Mouse (Mus musculus) thymus, postnatal 4 days (tissue): ENCODE measurements around the gene Lamc2.

Experiments used
- DNase-seq: peaks from one replicate; pipeline ENCODE4 v3.0.0; 2021

Lamc2 gene

GRCm38 (mm10) chr1:153126491-153127381 is 59.5 kb downstream of the Lamc2 start:
- no peak for DNase-seq

GRCm38 (mm10) chr1:153125287-153126275 is 60.7 kb downstream of the Lamc2 start:
- DNase-seq = no peak

GRCm38 (mm10) chr1:153124502-153124901 is 61.7 kb downstream of the Lamc2 start:
- no peak for DNase-seq

DNA sequence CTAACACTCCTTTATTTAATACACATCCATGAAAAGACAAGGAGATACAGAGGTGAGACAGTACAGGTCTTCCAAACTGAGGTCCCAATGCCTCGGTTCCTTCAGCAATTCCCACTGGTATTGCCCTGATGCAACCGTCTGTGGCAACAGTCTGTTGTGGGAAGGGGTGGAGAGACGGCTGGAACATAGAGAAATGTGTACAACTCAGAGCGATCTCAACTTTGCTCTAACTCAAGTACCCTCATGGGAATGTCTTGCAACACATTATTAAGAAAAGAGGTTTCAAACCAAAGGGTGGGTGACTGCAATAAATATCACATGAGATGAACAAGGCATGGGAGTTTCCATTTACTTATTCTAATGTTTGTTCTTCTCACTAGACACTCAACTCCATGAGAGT is 63.5 kb downstream of the Lamc2 start:
- no peak for DNase-seq

DNA sequence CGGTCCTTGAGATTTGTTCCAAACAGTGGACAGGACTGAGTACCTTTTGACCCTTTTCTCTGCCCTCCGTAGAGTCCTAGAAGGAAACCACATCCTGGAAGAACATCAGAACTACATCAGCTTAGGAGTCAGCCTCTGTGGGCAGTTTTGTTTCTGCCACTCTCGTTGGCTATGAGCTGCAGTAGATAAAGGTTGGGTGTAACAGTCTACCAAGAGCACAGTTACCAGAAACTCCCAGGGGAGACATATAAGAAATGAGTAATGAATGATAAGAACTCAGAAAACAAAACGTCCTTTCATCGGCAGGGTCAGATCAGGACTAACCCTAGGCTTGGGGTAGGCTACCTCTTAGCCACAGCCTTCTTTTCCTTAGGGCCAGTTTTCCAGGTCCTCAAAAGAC is 64.9 kb downstream of the Lamc2 start:
- no peak for DNase-seq

GRCm38 (mm10) chr1:153120544-153120943 is 65.7 kb downstream of the Lamc2 start:
- DNase-seq = no peak

DNA sequence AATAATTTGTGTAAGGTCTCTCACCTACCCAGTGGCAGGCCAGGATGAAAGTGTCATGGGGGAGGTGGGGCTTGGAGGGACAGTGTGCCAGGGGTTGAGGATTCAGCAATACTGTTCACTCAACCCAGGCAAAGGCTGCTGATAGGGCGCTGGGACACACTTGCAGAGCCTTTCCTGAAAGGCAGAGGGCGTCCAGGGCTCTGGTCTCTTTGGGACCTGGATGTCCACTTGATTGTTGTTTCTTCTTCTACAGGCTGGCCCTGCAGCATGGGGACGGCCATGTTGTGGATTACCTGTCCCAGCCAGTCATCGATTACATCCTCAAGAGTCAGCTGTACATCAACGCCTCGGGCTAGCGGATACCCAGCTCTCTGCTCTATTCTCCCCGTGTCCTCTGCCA is 70.9 kb downstream of the Lamc2 start:
- DNase-seq = peak; percentile 17

DNA sequence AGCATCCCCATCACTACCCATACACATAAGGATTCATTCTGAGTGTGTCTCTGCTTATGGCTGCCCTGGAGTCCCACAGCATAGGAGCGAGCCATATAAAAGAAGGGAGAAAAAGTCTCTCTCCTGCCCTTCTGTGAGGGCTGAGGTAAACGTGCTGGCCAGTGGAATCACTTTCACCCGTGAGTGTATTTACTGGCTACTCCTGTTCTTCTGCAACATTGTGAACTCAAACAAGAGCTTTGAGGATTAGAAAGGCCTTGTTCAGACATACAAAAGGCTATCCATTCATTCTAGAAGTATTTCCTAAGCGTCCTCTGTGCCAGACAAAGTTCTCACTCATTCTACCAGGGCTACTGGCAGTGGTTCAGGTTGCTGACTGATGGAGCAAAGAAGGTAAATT is 74.7 kb downstream of the Lamc2 start:
- DNase-seq = no peak

- DNase-seq = no peak
Observed at GRCm38 (mm10) chr1:153109836-153110235, 76.4 kb downstream of the Lamc2 start.

- no peak for DNase-seq
Observed at GRCm38 (mm10) chr1:153109346-153109745, 76.9 kb downstream of the Lamc2 start.

DNA sequence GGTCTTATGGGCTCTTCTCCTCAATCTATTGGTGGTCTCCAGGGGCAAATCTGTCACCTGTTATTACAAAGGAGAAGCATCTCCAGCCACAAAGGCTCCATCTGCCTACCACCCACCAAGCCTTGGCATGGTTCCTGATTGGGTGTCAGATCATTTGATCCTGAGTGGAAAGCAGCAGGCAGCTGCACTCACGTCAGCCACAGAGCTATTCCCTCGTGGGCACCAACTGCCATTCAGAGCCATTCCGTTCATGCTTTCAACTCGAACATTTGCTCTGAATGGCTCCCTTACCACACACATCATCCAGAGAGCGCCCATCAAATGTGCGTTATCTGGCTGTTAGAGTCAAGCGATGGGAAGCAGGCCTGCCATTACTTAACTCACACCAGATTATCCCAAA is 78.4 kb downstream of the Lamc2 start:
- no peak for DNase-seq

DNA sequence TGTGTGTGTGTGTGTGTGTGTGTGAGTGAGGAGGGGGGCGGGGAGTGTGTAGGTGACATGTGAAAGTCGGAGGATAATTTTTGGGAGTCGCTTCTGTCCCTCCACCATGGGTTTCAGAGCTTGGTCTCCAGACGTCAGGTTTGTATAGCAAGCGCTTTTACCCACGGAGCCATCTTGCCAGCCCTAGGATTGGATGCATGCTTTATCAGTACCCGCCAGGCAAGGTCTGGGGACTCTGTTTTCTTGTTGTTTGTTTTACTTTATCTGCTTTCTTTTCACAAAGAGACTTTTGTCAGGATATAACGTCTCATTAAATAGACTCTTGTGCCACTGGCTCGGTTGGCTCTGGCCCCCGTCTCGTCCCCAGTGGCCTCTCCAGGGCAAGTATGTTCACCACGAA is 81.4 kb downstream of the Lamc2 start:
- DNase-seq = no peak

DNA sequence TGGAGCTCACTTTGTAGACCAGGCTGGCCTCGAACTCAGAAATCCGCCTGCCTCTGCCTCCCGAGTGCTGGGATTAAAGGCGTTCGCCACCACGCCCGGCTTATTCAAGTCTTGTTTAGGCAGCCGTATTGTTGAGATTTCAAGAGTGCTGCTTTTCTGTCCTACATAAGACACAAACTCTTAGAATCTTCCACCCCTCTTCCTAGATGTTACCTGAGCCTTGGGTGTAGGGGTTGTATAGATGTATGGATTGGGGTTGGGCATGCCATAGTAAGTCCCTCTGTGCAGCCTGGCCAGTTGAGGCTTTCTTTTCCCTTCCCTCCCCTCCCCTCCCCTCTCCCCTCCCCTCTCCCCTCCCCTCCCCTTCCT is 83.1 kb downstream of the Lamc2 start:
- DNase-seq = no peak

GRCm38 (mm10) chr1:153102296-153103185 is 83.7 kb downstream of the Lamc2 start:
- no peak for DNase-seq

DNA sequence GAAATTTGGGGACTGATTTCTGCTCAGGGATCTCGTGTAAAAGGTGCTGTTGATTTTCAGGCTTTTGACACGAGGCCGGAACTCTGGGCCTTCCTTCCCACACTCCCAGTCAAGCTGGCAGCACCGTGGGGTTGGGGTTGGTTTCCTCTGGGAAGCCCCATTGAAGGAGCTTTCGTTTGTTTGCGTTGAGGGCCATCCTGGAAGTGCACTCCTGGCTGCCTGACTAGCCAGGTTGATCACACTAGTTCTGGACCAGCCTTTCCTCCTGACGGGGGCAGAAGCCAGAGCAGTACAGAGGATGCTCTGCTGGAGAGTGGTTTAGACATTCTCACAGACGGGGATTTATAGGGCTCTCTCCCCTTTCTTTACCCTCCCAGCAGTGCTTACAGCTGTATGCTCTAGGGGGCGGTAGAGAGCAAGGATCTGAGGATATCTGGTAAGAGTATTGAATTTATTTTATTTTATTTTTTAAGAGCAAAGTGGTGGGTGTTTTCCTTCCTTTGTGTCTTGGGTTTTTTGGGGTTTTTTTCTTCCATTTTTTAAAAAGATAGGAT is 84.8 kb downstream of the Lamc2 start:
- DNase-seq = peak; percentile 78

DNA sequence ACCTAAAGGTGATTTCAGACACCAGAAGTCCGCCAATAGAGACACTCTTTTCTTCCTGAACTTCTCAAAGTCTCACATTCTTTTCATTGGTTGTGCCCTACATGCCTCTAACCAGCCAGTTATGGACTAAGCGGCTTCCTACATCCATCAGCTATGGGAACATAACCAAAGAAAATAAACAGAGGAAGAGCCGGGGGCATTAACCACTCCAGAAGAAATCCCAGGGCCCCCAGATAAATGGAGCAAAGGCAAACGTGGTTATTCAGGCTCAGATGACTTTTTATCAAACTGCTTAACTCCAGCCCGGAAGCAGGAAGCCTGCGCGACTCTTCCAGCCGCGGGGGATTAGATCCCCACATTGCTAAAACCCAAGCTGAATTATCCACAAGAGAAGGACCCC is 85.3 kb downstream of the Lamc2 start:
- DNase-seq = no peak

DNA sequence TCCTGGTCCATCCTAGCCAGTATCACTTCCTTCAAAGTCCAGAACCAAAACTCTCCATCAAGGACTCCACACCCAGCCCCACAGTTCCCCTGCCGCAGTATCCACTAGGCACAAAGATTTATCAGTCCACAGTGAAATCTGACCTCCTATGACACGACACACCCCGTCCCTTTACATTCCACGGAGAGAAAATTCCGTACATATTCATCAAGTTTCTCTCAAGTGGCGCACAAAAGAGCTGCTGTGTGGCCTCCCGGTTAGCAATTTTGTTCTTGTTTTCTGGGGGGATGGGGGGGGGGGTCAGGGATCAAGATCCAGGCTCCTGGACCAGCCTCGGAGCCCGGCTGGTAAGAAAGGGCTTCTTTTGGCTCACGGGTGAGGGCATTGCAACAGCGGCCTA is 87.7 kb downstream of the Lamc2 start:
- no peak for DNase-seq

DNA sequence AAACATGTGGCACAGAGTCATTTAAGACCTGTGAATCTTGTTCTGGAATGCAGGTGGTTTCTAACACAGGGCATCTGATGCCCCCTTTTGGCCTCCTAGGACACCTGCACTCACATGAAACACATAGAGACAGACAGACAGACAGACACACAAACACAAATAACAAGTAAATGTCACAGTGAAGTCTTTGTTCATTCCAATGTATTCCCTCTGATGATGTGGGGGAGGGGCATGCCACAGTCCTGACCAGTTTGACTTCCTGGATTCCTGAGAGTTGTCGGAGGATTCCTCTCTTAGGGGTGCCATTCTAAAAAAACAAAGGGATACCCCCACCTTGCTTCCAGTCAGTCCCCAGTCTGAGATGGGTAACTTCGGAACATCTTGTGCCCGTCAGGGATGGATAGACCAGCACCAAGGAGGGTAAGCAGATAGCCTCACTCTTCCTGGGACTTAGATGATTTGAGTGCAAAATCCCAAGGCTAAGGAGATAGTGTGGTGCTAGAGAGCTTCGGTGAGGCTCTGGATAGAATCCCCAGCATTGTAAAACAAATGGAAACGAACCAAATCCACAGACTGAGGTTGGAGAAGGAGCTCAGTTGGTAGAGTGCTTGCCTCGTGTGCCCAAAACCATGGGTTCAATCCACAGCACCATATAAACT is 89.1 kb downstream of the Lamc2 start:
- DNase-seq = no peak

- peak; percentile 28 for DNase-seq
Observed at GRCm38 (mm10) chr1:153095826-153096727, 90.2 kb downstream of the Lamc2 start.

GRCm38 (mm10) chr1:153095328-153095727 is 90.9 kb downstream of the Lamc2 start:
- no peak for DNase-seq
